Mouse (Mus musculus): ENCODE data around the gene Psme1.

Gene Psme1

GRCm38 (mm10) chr14:55570588-55570987, 7.3 kb upstream of the Psme1 start:
- DNase-seq (ENCODE audit: low spot score in 2 of 2) = no peak

DNA sequence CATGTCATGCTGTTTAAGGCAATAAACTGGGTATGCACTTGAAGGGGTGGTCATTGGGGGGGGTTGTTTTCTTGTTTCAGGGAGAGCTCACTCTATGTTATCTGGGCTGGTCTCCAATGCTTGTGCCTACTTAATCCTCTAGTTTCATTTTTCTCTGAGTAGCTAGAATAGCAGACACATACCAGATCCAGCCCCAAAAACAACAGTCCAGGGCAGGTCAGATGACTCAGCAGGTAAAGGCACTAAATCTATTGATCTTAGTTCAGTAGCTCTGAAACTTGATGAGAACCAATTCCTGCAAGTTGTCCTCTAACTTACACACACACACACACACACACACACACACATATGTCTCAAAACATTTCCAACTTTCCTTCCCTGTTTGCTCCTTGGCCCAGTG, 6.2 kb upstream of the Psme1 start:
- no peak for DNase-seq (ENCODE audit: low spot score in 2 of 2)

- no peak for DNase-seq (ENCODE audit: low spot score in 2 of 2)
These were observed 2.6 kb upstream of the Psme1 start, which contains the start of gene Fitm1 for GRCm38 (mm10) chr14:55575302-55575701. Gene Fitm1, plus strand, starts transcription at chr14:55575617.

- no peak for DNase-seq (ENCODE audit: low spot score in 2 of 2)
These were observed 2.2 kb upstream of the Psme1 start for GRCm38 (mm10) chr14:55575711-55576110.

GRCm38 (mm10) chr14:55576376-55576775, 1.5 kb upstream of the Psme1 start:
- peak in 1 of 2 experiments; percentile 43 for DNase-seq (ENCODE audit: low spot score in 2 of 2)

GRCm38 (mm10) chr14:55578668-55579269, 846 bp downstream of the Psme1 start:
- DNase-seq (ENCODE audit: low spot score in 2 of 2) = no peak

GRCm38 (mm10) chr14:55579511-55580496, 1.9 kb downstream of the Psme1 start:
- DNase-seq (ENCODE audit: low spot score in 2 of 2) = no peak

DNA sequence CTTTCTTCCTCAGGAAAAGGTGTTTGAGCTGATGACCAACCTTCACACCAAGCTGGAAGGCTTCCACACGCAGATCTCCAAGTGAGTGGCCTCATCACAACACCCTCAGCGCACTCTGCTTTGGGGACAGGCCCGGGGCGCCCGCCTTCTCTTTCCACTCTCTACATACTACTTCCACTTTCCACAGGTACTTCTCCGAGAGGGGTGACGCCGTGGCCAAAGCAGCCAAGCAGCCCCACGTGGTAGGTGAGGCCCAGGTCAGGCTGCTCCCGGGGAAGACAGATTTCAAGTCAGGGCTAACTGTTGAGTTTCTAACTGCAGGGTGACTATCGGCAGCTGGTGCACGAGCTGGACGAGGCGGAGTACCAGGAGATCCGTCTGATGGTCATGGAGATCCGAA, 2.8 kb downstream of the Psme1 start:
- DNase-seq (ENCODE audit: low spot score in 2 of 2) = no peak

DNA sequence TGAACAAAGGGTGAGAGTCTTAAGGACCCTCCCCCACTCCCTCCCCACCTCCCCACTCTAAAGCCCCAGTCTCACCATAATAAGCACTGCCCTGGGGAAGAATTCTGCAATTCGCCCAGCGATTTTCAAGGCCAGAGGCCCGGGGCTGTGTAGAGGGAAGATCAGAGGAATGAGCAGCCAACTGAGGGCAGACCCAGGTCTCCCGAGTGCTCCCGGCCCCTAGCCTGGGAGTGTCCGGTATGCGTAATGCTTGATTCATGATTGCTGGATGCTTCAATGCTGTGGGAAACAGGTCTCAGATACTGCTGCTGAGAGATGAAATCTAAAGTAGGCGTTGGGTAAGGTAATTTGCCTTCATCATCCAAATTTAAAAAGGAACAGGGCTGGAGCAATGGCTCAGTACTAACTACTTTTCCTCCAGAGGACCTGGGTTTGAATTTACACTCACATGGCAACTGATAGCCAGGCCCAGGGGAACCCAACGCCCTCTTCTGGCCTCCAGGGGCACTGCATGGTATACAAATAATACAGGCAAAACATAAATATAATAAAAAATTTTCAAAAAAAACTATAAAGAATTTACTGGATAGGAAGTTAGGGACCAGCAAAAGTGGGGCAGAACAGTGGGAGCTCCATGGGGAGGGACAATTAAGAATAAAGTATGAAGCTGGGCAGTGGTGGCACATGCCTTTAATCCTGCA, 4.2 kb downstream of the Psme1 start:
- DNase-seq (ENCODE audit: low spot score in 2 of 2) = no peak

- no peak for DNase-seq (ENCODE audit: low spot score in 2 of 2)
These were observed 6.4 kb downstream of the Psme1 start for GRCm38 (mm10) chr14:55584303-55584701.

- peak in 1 of 2 experiments; percentile 62 for DNase-seq (ENCODE audit: low spot score in 2 of 2)
These were observed 7.0 kb downstream of the Psme1 start, which contains the start of gene Emc9 for GRCm38 (mm10) chr14:55584702-55585565. Gene Emc9, minus strand, starts transcription at chr14:55585302.

DNA sequence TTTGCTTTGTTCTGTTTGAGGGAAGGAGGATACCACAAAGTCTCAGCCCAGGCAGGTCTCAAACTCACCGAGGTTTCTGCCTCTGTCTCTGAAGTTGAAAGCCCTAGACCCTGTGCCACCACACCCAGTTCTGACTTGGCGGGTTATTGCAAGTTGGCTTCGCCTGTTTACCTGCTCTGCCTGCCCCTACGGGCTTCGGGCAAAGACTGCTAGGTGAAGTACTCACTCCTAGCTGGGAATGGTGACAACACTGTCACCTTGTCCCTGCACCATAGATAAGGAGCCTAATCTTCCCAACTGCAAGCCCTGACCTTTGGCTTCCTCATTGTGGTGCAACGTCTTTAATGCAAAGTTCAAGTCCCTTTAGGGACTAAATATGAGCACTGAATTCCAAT, 7.6 kb downstream of the Psme1 start:
- DNase-seq (ENCODE audit: low spot score in 2 of 2) = no peak

DNA sequence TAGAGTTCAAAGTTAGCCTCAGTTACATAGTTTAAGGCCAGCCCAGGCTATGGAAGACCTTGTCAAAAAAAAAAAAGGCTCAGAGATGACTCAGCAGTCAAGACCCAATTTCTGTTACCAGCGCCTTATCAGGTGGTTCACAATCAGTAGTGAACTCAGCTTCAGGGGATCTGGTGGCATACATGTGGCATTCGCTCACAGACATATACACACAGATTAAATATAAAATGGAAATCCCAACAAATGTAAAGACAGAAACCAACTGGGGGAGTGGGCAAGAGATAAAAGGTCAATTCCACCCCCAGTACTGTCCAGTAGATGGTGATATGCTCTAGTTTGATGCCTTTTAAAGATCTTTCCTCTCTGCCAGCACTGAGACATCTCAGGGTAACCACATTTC, 8.2 kb downstream of the Psme1 start:
- no peak for DNase-seq (ENCODE audit: low spot score in 2 of 2)

- no peak for DNase-seq (ENCODE audit: low spot score in 2 of 2)
These were observed 11.3 kb downstream of the Psme1 start for GRCm38 (mm10) chr14:55589271-55589670.

GRCm38 (mm10) chr14:55589771-55590448, 12.0 kb downstream of the Psme1 start:
- DNase-seq (ENCODE audit: low spot score in 2 of 2) = no peak

DNA sequence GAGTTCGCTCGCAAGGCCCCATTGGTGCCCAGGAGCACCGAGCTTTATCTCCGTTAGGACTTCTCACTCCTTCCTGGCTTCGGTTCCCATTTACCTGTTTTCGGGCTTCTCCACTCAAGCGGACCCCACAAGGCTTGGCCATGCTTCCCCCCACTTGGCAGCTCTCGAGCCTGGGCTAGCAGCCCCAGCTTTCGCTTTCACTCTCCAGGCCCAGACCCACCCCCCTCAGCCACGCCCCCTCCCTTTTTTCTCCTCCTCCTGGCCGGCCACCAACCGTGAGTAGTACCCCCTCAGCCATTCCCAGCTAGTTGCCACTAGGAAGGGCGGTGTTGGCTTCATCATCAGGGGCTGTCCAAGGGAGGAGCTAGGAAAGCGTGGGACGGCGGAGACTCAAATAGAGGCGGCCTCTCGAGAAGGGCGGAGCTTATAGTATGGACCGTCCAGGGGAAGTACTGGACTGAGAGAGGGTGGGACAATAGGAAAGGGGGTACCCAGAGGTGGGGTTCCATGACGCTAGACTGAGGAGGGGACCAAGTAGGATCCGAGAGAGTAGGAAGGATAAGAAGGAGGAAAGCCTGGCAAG, 12.9 kb downstream of the Psme1 start, which contains the start of gene Psme2:
Gene Psme2, minus strand, starts transcription at position 366 of the 583 bp plus-strand sequence.
- DNase-seq (ENCODE audit: low spot score in 2 of 2) = peak; percentile 90 to 95

GRCm38 (mm10) chr14:55591331-55591891, 13.5 kb downstream of the Psme1 start, which contains the start of gene Rnf31:
Gene Rnf31, plus strand, starts transcription at chr14:55591708.
- DNase-seq (ENCODE audit: low spot score in 2 of 2) = peak; percentile 88 to 95

DNA sequence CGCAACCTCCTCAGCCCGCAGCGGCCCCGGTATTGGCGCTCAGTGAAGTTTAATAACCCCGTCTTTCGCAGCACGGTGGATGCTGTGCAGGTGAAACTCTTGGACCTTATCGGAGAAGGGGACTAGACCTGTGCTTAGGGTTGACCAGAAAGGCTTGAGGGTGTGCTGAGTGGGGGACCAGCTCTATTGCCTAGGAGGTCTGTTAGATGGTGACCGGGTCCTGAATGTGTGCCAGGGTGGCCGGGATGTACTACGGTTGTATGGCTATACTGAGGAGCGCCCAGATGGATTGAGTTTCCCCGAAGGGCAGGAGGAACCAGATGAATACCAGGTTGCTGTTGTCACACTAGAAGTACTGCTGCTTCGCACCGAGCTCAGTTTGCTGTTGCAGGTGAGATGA, 14.3 kb downstream of the Psme1 start:
- no peak for DNase-seq (ENCODE audit: low spot score in 2 of 2)

DNA sequence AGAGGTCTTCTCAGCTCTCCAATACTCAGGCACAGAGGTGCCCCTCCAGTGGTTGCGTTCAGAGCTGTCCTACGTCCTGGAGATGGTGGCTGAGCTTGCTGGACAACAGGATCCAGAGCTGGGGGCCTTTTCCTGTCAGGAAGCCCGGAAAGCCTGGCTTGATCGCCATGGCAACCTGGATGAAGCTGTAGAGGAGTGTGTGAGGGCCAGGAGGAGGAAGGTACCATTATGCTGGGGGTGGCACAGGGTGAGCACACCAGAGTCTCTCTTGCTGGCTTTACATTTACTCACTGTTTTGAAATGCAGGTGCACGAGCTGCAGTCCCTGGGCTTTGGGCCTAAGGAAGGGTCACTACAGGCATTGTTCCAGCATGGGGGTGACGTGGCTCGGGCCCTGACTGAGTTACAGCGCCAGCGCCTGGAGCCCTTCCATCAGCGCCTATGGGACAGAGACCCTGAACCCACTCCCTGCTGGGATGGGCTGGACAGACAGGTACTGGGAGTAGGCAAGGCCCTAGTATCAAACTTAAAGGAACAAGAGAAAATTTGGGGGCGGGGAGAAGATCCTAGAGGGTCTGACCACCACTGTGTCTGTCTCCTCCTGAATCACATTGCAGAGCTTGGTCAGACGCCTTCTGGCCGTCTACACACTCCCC, 18.2 kb downstream of the Psme1 start:
- no peak for DNase-seq (ENCODE audit: low spot score in 2 of 2)
